Mouse (Mus musculus) embryonic fibroblast, embryonic 13.5 days (primary cell): ENCODE results near the gene Lama5.

Experiments
- CTCF ChIP-seq: IDR thresholded peaks from 2 replicates; pipeline ENCODE4 v1.5.1; 2011; ENCODE audit warnings: mild to moderate bottlenecking, control low read depth, low read length, moderate library complexity, borderline replicate concordance; ENCODE audit not compliant: insufficient read depth
- POLR2A ChIP-seq: IDR thresholded peaks from 2 replicates; pipeline ENCODE4 v1.6.1; 2011; ENCODE audit warnings: low read depth, mild to moderate bottlenecking, control low read depth, low read length, moderate library complexity

GRCm38 (mm10) chr2:180262441-180262840 lies 36.8 kb upstream of the Lama5 start:
- TF ChIP-seq POLR2A (no peak), CTCF (no peak)
